Mouse (Mus musculus) heart, postnatal 0 days (tissue): Measurements from ENCODE around the gene Tbccd1. TPM values are rescaled to one million over a fixed set of nuclear protein-coding genes. Genes with fewer than 3 reads are reported as not detected.

Source experiments
- ATAC-seq: fragments of 200-750 bp; cut with Nextera tagmentation; 2 replicates; pipeline ENCODE4 v1.8.0; 2017; ENCODE audit warnings: low read depth, moderate number of reproducible peaks, moderate library complexity; ENCODE audit not compliant: insufficient read depth
- DNase-seq: peaks from one replicate; pipeline ENCODE4 v3.0.0-alpha.2; 2016; ENCODE audit warnings: low spot score
- H3K27ac ChIP-seq: fragments of 300-500 bp; sonication (generic); 2 replicates; pipeline ENCODE4 v1.5.1; 2014; ENCODE audit warnings: low read depth, mild to moderate bottlenecking
- H3K27me3 ChIP-seq: fragments of 300-500 bp; sonication (generic); 2 replicates; pipeline ENCODE4 v1.6.1; 2014; ENCODE audit warnings: low read length, mixed read lengths; ENCODE audit not compliant: control insufficient read depth, insufficient read depth
- H3K36me3 ChIP-seq: fragments of 300-500 bp; sonication (generic); replicated peaks from 2 replicates; pipeline ENCODE4 v1.6.1; 2014; ENCODE audit warnings: low read length, mixed read lengths; ENCODE audit not compliant: control insufficient read depth, insufficient read depth
- H3K4me1 ChIP-seq: fragments of 300-500 bp; sonication (generic); 2 replicates; pipeline ENCODE4 v1.6.1; 2014; ENCODE audit warnings: antibody characterized with exemption; ENCODE audit not compliant: control insufficient read depth, insufficient read depth
- H3K4me2 ChIP-seq: fragments of 300-500 bp; sonication (generic); 2 replicates; pipeline ENCODE4 v1.6.1; 2014; ENCODE audit warnings: low read depth, mild to moderate bottlenecking, low read length, moderate library complexity
- H3K4me3 ChIP-seq: fragments of 300-500 bp; sonication (generic); 2 replicates; pipeline ENCODE4 v1.5.1; 2014; ENCODE audit warnings: low read depth, low read length
- H3K9ac ChIP-seq: fragments of 300-500 bp; sonication (generic); replicated peaks from 2 replicates; pipeline ENCODE4 v1.6.1; 2014; ENCODE audit warnings: low read depth, low read length, mixed read lengths
- H3K9me3 ChIP-seq: fragments of 300-500 bp; sonication (generic); replicated peaks from 2 replicates; pipeline ENCODE4 v1.6.1; 2016; ENCODE audit warnings: low read length; ENCODE audit not compliant: control insufficient read depth
- CTCF ChIP-seq: IDR thresholded peaks from 2 replicates; pipeline ENCODE4 v1.5.1; 2016; ENCODE audit warnings: antibody characterized with exemption, control low read depth, low read depth
- EP300 ChIP-seq: IDR thresholded peaks from 2 replicates; pipeline ENCODE4 v1.6.1; 2016; ENCODE audit warnings: antibody characterized with exemption, low read depth
- WGBS: fragments of 180-500 bp; shearing (Covaris S2); extraction: QIAGEN DNeasy Blood & Tissue Kit; methylation state at CpG from one replicate; pipeline ENCODE4 v1.1.7; 2014; 5-methylcytosine and 5-hydroxymethylcytosine counted together
- polyA plus RNA-seq: library from polyadenylated mRNA; unstranded; fragments of >200 nt; fragmentation: Nextera tagmentation; extraction: Ambion mirVana; gene quantifications from 2 replicates; pipeline ENCODE4 v1.2.1, GENCODE M21; 2015
- total RNA-seq: library from RNA; depleted of rRNA; stranded (reverse); fragments of >200 nt; gene quantifications from 2 replicates; pipeline ENCODE4 v1.2.3, GENCODE M21; 2014; ENCODE audit warnings: low replicate concordance

The Tbccd1 gene
- total and polyA plus RNA-seq, 2 experiments from 2014 or later: 13.4 to 13.6 TPM

DNA sequence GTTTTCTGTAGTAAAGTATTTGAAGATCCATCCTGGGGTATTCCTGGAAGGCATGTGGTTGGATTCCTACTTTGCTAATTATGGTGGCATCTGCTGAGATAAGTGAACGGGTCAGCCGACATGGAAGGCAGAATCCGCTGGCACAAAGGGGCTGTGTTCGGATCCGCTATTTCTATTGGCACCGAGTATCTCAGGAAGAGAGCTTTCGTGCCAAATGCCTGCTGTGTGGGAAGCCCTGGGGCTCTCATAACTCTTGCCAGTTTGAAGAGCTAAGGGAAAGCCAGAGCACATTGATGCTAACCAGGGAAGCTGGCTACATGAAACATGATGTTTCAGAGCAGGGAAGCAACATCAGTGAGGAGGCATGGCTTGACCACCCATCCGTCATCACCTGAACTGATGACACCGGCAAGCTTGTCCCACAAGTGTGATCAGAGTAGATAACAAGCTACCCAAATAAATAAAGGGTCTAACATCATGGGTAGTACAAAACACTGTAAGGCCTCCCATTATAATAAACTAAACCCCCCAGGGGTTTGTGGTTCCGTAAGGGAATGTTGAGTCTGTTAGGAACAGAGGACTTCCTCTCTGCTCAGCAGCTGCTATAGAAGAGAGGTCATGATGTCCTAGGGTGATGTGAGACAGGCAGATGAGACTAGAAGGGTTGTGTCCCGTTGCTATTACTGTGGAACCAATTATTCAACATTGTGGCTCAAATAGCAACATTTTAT is 20.4 kb upstream of the Tbccd1 start:
- Histone ChIP-seq H3K36me3 (peaks cover 9% of the 10 kb centered on the region; the same call in 1 of the 2 replicates), H3K27me3 (no peaks in the 10 kb centered on the region), H3K4me3 (no peak overlapping the region), H3K27ac (no peak overlapping the region), H3K4me1 (no peaks in the 10 kb centered on the region), H3K4me2 (no peak overlapping the region), H3K9me3 (no peaks in the 10 kb centered on the region), H3K9ac (no peak overlapping the region)
- 59% methylated on average over 11 of the region's 11 CpGs for WGBS
- DNase-seq (no peak), ATAC-seq (no peak)
- TF ChIP-seq EP300: no peak
- TF ChIP-seq CTCF: no peak

DNA sequence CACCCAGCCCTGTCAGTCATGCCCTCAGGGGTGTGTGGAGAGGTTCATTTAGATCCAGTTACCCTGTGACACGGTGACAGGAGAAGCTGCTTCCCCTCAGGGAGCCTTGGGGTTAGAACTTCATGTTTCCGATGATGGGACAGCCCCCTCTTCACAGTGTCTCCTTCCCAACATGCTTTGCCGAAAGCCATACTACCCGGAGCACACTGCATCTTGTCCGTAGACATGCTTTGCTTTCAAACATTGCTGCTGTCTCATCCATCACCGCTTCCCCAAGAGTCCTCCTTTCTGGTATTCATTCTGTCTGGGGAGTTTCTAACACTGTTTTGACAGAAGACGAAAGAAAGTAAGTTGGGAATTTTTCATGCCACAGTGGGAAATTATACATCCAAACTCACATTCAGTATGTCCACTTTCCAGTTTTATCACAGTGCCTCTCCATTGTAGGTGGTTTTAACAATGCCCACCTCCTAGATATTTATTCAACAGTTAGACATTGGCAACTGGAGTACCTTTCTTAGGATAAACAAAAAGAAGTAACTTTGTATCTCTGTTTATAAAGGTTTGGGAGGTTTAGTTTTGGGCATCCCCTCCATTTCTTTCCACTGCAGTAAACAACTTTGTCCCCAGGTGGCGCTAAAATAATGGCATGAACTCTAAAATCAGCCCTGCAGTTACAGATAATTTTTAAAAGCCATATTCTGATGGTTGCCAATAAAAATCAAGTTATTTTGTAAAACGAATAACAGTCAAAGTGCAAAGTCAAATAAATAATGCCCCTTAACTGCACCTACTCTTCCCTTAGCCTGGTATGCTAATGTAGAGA is 19.0 kb upstream of the Tbccd1 start:
- 45% methylated on average over 9 of the region's 9 CpGs for WGBS
- no peak for TF ChIP-seq EP300
- TF ChIP-seq CTCF: peak; percentile 71
- Histone ChIP-seq H3K27me3 (no peaks in the 10 kb centered on the region), H3K9ac (no peak overlapping the region), H3K9me3 (no peaks in the 10 kb centered on the region), H3K4me2 (no peak overlapping the region), H3K36me3 (peaks cover 23% of the 10 kb centered on the region), H3K4me3 (no peak overlapping the region), H3K4me1 (no peaks in the 10 kb centered on the region), H3K27ac (no peak overlapping the region)
- ATAC-seq: no peak
- no peak for DNase-seq

DNA sequence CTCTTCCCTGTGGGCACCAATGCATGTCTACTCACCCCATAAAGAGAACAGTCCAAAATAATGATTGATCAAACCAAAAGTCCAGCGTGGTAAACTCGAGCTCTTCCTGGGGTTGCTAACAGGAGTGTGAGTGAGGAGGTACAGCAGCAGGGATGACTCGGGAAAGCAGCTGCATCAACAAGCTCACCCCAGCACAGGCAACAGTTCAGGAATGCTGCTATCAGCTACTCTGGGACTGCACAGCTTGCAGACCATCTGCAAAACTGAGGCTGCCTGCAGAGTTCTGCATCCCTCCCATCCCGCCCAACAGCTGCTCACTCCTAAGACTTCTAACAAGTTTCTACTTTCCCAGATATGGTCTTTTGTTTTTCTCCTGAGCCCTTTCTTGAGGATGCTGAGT is 15.9 kb upstream of the Tbccd1 start:
- ATAC-seq (no peak), DNase-seq (no peak)
- Histone ChIP-seq H3K36me3 (peaks cover 53% of the 10 kb centered on the region), H3K4me2 (no peak overlapping the region), H3K27ac (no peak overlapping the region), H3K9ac (no peak overlapping the region), H3K4me1 (no peaks in the 10 kb centered on the region), H3K9me3 (no peaks in the 10 kb centered on the region), H3K4me3 (no peak overlapping the region), H3K27me3 (no peaks in the 10 kb centered on the region)
- TF ChIP-seq CTCF (no peak), EP300 (no peak)
- 49% methylated on average over 4 of the region's 4 CpGs for WGBS

DNA sequence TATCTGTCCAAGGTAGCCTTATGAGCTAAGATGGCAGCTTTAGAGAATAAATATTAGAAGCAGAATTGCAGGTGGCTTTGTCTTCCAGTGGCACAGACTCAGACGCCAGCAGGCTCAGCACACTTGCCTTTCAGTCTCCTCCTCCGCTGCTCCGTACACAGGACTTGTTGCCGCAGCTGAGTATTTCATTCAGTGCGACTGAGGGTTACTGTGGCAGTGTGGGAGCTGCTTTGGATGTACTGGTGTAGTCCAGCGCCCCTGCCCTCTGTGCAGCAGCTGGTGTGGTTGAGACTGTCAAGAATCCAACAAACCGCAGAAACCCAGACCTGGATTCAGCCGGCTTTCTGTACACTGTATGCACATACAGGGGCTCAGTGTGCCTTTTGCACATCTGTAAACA is 14.9 kb upstream of the Tbccd1 start:
- DNase-seq: no peak
- peaks cover 63% of the 10 kb centered on the region for H3K36me3 ChIP-seq
- WGBS: 93% methylated on average over 8 of the region's 8 CpGs
- no peaks in the 10 kb centered on the region for H3K9me3 ChIP-seq
- no peak for ATAC-seq
- no peak overlapping the region for H3K27ac ChIP-seq
- no peaks in the 10 kb centered on the region for H3K4me1 ChIP-seq
- H3K4me2 ChIP-seq: no peak overlapping the region
- H3K4me3 ChIP-seq: no peak overlapping the region
- no peaks in the 10 kb centered on the region for H3K27me3 ChIP-seq
- no peak overlapping the region for H3K9ac ChIP-seq
- TF ChIP-seq EP300: no peak
- no peak for TF ChIP-seq CTCF

DNA sequence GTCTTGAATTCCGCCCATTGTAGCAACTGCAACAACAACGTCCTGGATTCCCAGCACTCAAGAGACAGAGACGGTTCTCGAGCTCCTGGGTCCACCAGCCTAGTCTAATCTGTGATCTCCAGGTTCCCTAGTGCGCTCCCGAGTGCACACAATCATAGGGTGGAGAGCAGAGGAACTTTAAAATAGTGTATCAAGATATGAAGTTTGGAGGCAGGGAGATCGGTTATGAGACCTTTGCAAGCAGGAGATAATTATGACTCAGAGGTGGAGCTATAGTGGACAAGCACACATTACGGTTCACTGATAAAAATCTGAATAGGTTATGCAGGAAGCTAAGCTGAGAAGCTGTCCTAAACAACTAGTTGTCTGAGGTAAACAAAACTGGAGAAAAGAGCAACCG is 696 bp downstream of the Tbccd1 start:
- H3K36me3 ChIP-seq: peaks cover 10% of the 10 kb centered on the region; the same call in 1 of the 2 replicates
- H3K9me3 ChIP-seq: no peaks in the 10 kb centered on the region
- DNase-seq: no peak
- H3K4me3 ChIP-seq: peak overlapping the region; percentile 97
- WGBS: 6% methylated on average over 9 of the region's 9 CpGs
- no peaks in the 10 kb centered on the region for H3K27me3 ChIP-seq
- peak overlapping the region; percentile 94 for H3K9ac ChIP-seq
- peak overlapping the region; percentile 78 for H3K27ac ChIP-seq
- H3K4me2 ChIP-seq: peak overlapping the region; percentile 89
- TF ChIP-seq CTCF: no peak
- no peak for TF ChIP-seq EP300
- ATAC-seq: no peak
- peaks cover 11% of the 10 kb centered on the region for H3K4me1 ChIP-seq
